Mouse (Mus musculus) erythroblast, embryonic 14.5 days (primary cell): ENCODE measurements at regions not wholly inside any gene's neighbourhood (a gene's known extent, or its start where the extent isn't known, plus 50 kb on each side); places are given as distances from the start of the nearest gene placed in this dataset.
"Not testable (repeated sequence)": the region's sequence is repeated elsewhere in the genome, so short reads cannot be mapped to it uniquely, and the experiment has no call there.

ENCODE experiments used
- H3K27me3 ChIP-seq: 2 replicates; pipeline ENCODE4 v1.6.1; 2012; ENCODE audit warnings: inconsistent platforms; ENCODE audit not compliant: control insufficient read depth
- H3K36me3 ChIP-seq: 2 replicates; pipeline ENCODE4 v1.6.1; 2012; ENCODE audit warnings: mild to moderate bottlenecking, inconsistent platforms; ENCODE audit not compliant: control insufficient read depth
- H3K4me1 ChIP-seq: 2 replicates; pipeline ENCODE4 v1.6.1; 2012; ENCODE audit warnings: inconsistent platforms; ENCODE audit not compliant: control insufficient read depth
- H3K4me3 ChIP-seq: replicated peaks from 2 replicates; pipeline ENCODE3; 2012; ENCODE audit warnings: moderate library complexity, mild to moderate bottlenecking, inconsistent platforms
- H3K9me3 ChIP-seq: 2 replicates; pipeline ENCODE4 v1.6.1; 2012; ENCODE audit warnings: low read length, inconsistent platforms, mixed read lengths; ENCODE audit not compliant: control insufficient read depth
- GATA1 ChIP-seq: IDR thresholded peaks from 2 replicates; pipeline ENCODE4 v1.6.1; 2012; ENCODE audit warnings: low read length, inconsistent platforms, mixed read lengths
- TAL1 ChIP-seq: IDR thresholded peaks from 3 replicates; pipeline ENCODE4 v1.6.1; 2012; ENCODE audit warnings: low read length, inconsistent platforms, mixed read lengths

- peaks cover 2% of the 10 kb centered on the region; the same call in 1 of the 2 replicates for H3K9me3 ChIP-seq
Observed at GRCm38 (mm10) chr4:153812866-153813265, 144.2 kb upstream of the A430005L14Rik start.

GRCm38 (mm10) chr4:153827914-153828313 lies 129.1 kb upstream of the A430005L14Rik start:
- Histone ChIP-seq H3K27me3 (no peaks in the 10 kb centered on the region), H3K4me1 (no peaks in the 10 kb centered on the region), H3K9me3 (peaks cover 21% of the 10 kb centered on the region), H3K36me3 (no peaks in the 10 kb centered on the region), H3K4me3 (no peak overlapping the region)
- TF ChIP-seq TAL1 (no peak), GATA1 (no peak)

More at GRCm38 (mm10) chr4:153812866-153813265, 144.2 kb upstream of the A430005L14Rik start:
- H3K4me3 ChIP-seq, result no peak overlapping the region
- no peaks in the 10 kb centered on the region for H3K36me3 ChIP-seq
- H3K27me3 ChIP-seq, result no peaks in the 10 kb centered on the region
- TF ChIP-seq GATA1 (no peak), TAL1 (no peak)
- no peaks in the 10 kb centered on the region for H3K4me1 ChIP-seq

- H3K27me3 ChIP-seq, result no peaks in the 10 kb centered on the region
- H3K9me3 ChIP-seq, result peaks cover 21% of the 10 kb centered on the region
- H3K4me1 ChIP-seq, result no peaks in the 10 kb centered on the region
- H3K36me3 ChIP-seq, result no peaks in the 10 kb centered on the region
- TF ChIP-seq GATA1, result no peak
- no peak for TF ChIP-seq TAL1
- no peak overlapping the region for H3K4me3 ChIP-seq
Observed at GRCm38 (mm10) chr4:153829766-153830165, 127.3 kb upstream of the A430005L14Rik start.

- Histone ChIP-seq H3K9me3 (peaks cover 21% of the 10 kb centered on the region), H3K4me3 (no peak overlapping the region), H3K4me1 (no peaks in the 10 kb centered on the region), H3K27me3 (no peaks in the 10 kb centered on the region), H3K36me3 (no peaks in the 10 kb centered on the region)
- no peak for TF ChIP-seq GATA1
- TF ChIP-seq TAL1, result no peak
Observed at GRCm38 (mm10) chr4:153830491-153830890, 126.5 kb upstream of the A430005L14Rik start.

GRCm38 (mm10) chr4:153831251-153831650 lies 125.8 kb upstream of the A430005L14Rik start:
- H3K4me3 ChIP-seq, H3K27me3 ChIP-seq, H3K36me3 ChIP-seq, H3K4me1 ChIP-seq: not testable (repeated sequence)
- H3K9me3 ChIP-seq, result peaks cover 21% of the 10 kb centered on the region

- Histone ChIP-seq H3K9me3 (peaks cover 21% of the 10 kb centered on the region), H3K4me1 (no peaks in the 10 kb centered on the region), H3K4me3 (no peak overlapping the region), H3K36me3 (no peaks in the 10 kb centered on the region), H3K27me3 (no peaks in the 10 kb centered on the region)
- TF ChIP-seq GATA1, result no peak
- TF ChIP-seq TAL1, result no peak
Observed at GRCm38 (mm10) chr4:153832151-153832550, 124.9 kb upstream of the A430005L14Rik start.

- TF ChIP-seq GATA1, result no peak
- TF ChIP-seq TAL1, result no peak
- H3K27me3 ChIP-seq, result no peaks in the 10 kb centered on the region; the same call in 1 of the 2 replicates
- no peak overlapping the region for H3K4me3 ChIP-seq
- H3K9me3 ChIP-seq, result peaks cover 10% of the 10 kb centered on the region
- H3K4me1 ChIP-seq, result no peaks in the 10 kb centered on the region
- no peaks in the 10 kb centered on the region for H3K36me3 ChIP-seq
Observed at GRCm38 (mm10) chr4:153844766-153845165, 112.3 kb upstream of the A430005L14Rik start.

- no peaks in the 10 kb centered on the region for H3K27me3 ChIP-seq
- no peaks in the 10 kb centered on the region; the same call in 1 of the 2 replicates for H3K9me3 ChIP-seq
- no peak overlapping the region for H3K4me3 ChIP-seq
- H3K4me1 ChIP-seq, result no peaks in the 10 kb centered on the region
- H3K36me3 ChIP-seq, result no peaks in the 10 kb centered on the region
- TF ChIP-seq TAL1 (no peak), GATA1 (no peak)
Observed at GRCm38 (mm10) chr4:153848274-153848673, 108.8 kb upstream of the A430005L14Rik start.

- Histone ChIP-seq H3K4me3 (no peak overlapping the region), H3K9me3 (no peaks in the 10 kb centered on the region)
- no peak for TF ChIP-seq GATA1
- TF ChIP-seq TAL1, result no peak
Observed at GRCm38 (mm10) chr4:153850186-153850585, 106.9 kb upstream of the A430005L14Rik start.

GRCm38 (mm10) chr4:153854084-153854747 lies 102.8 kb upstream of the A430005L14Rik start:
- Histone ChIP-seq H3K4me3 (no peak overlapping the region), H3K9me3 (peaks cover 9% of the 10 kb centered on the region), H3K4me1 (no peaks in the 10 kb centered on the region), H3K27me3 (no peaks in the 10 kb centered on the region), H3K36me3 (no peaks in the 10 kb centered on the region)
- TF ChIP-seq GATA1 (no peak), TAL1 (no peak)

More at GRCm38 (mm10) chr4:153850186-153850585, 106.9 kb upstream of the A430005L14Rik start:
- H3K27me3 ChIP-seq, result no peaks in the 10 kb centered on the region
- H3K36me3 ChIP-seq, result no peaks in the 10 kb centered on the region
- no peaks in the 10 kb centered on the region for H3K4me1 ChIP-seq
